Mouse (Mus musculus) spleen, adult 2 months (tissue): ENCODE measurements around the gene Mars.

Experiments
- CTCF ChIP-seq: fragments of 200-500 bp; IDR thresholded peaks from 2 replicates; pipeline ENCODE4 v1.5.1; 2011; ENCODE audit warnings: mild to moderate bottlenecking, inconsistent platforms; ENCODE audit not compliant: insufficient read depth, insufficient read length, insufficient replicate concordance; ENCODE audit errors: extremely low read depth
- POLR2A ChIP-seq: fragments of 200-500 bp; IDR thresholded peaks from 2 replicates; pipeline ENCODE4 v1.6.1; 2011; ENCODE audit warnings: low read depth, low read length, inconsistent platforms

- TF ChIP-seq POLR2A (no peak), CTCF (no peak)
Observed at GRCm38 (mm10) chr10:127346173-127346572, 34.6 kb upstream of the Mars start.
